Mouse (Mus musculus): Measurements from ENCODE around the gene Hsd17b14. TPM values are rescaled to one million over a fixed set of nuclear protein-coding genes. Genes with fewer than 3 reads are reported as not detected.
A peak's percentile ranks its signal among the peaks of the same experiment; 100 is the strongest.

Hsd17b14 gene
- polyA plus RNA-seq, 1 experiment from 2014 or later = not detected

- ATAC-seq (ENCODE audit: low FRiP score, low TSS enrichment) = no peak
- H3K27me3 ChIP-seq (ENCODE audit: control insufficient read depth, insufficient read depth, low read length) = no peaks in the 10 kb centered on the region
- peak overlapping the region; percentile 74 for H3K4me2 ChIP-seq (ENCODE audit: low read length)
- H3K4me3 ChIP-seq (replicated peaks; ENCODE audit: low read depth, low read length) = peak overlapping the region; percentile 43
- whole genome bisulfite sequencing = 79% methylated on average over 10 of the region's 10 CpGs
- H3K9ac ChIP-seq (replicated peaks; ENCODE audit: low read length) = peak overlapping the region; percentile 42; the same call in 1 of the 2 replicates
- no peak for DNase-seq
- H3K36me3 ChIP-seq (ENCODE audit: control insufficient read depth, insufficient read depth, low read length) = no peaks in the 10 kb centered on the region
- H3K9me3 ChIP-seq (ENCODE audit: control insufficient read depth, low read length) = no peaks in the 10 kb centered on the region
- peak overlapping the region; percentile 64 for H3K27ac ChIP-seq (replicated peaks; ENCODE audit: low read depth, low read length)
- peaks cover 17% of the 10 kb centered on the region for H3K4me1 ChIP-seq (ENCODE audit: control insufficient read depth, insufficient read depth, low read length)
Observed at GRCm38 (mm10) chr7:45568601-45569473, 14.1 kb downstream of the Hsd17b14 start.

- peak; percentile 85 for DNase-seq
- 3% methylated on average over 42 of the region's 42 CpGs for WGBS
- Histone ChIP-seq H3K36me3 (ENCODE audit: control insufficient read depth, insufficient read depth, low read length) (no peaks in the 10 kb centered on the region), H3K27ac (replicated peaks; ENCODE audit: low read depth, low read length) (peak within 1 kb of the TSS; percentile 89), H3K4me3 (replicated peaks; ENCODE audit: low read depth, low read length) (peak within 1 kb of the TSS; percentile 65), H3K9me3 (ENCODE audit: control insufficient read depth, low read length) (no peaks in the 10 kb centered on the region), H3K27me3 (ENCODE audit: control insufficient read depth, insufficient read depth, low read length) (no peaks in the 10 kb centered on the region), H3K4me2 (ENCODE audit: low read length) (peak within 1 kb of the TSS; percentile 68), H3K4me1 (ENCODE audit: control insufficient read depth, insufficient read depth, low read length) (peaks cover 17% of the 10 kb centered on the region), H3K9ac (replicated peaks; ENCODE audit: low read length) (peak within 1 kb of the TSS; percentile 85)
- ATAC-seq (ENCODE audit: low FRiP score, low TSS enrichment) = peak; percentile 76
Observed at GRCm38 (mm10) chr7:45570103-45570741, 15.5 kb downstream of the Hsd17b14 start, which contains the start of gene Bcat2. Gene Bcat2, plus strand, starts transcription at chr7:45570153.

GRCm38 (mm10) chr7:45571966-45572365 lies 17.3 kb downstream of the Hsd17b14 start:
- 65% methylated on average over 1 of the region's 1 CpGs for WGBS
- no peak overlapping the region for H3K4me3 ChIP-seq (replicated peaks; ENCODE audit: low read depth, low read length)
- H3K9ac ChIP-seq (replicated peaks; ENCODE audit: low read length) = no peak overlapping the region; the same call in 1 of the 2 replicates
- H3K4me2 ChIP-seq (ENCODE audit: low read length) = no peak overlapping the region
- H3K4me1 ChIP-seq (ENCODE audit: control insufficient read depth, insufficient read depth, low read length) = peaks cover 17% of the 10 kb centered on the region
- no peaks in the 10 kb centered on the region for H3K27me3 ChIP-seq (ENCODE audit: control insufficient read depth, insufficient read depth, low read length)
- H3K9me3 ChIP-seq (ENCODE audit: control insufficient read depth, low read length) = no peaks in the 10 kb centered on the region
- DNase-seq (no peak), ATAC-seq (ENCODE audit: low FRiP score, low TSS enrichment) (no peak)
- H3K36me3 ChIP-seq (ENCODE audit: control insufficient read depth, insufficient read depth, low read length) = peaks cover 11% of the 10 kb centered on the region
- no peak overlapping the region for H3K27ac ChIP-seq (replicated peaks; ENCODE audit: low read depth, low read length)

GRCm38 (mm10) chr7:45573954-45574353 lies 19.3 kb downstream of the Hsd17b14 start:
- Histone ChIP-seq H3K9ac (replicated peaks; ENCODE audit: low read length) (no peak overlapping the region), H3K4me1 (ENCODE audit: control insufficient read depth, insufficient read depth, low read length) (peaks cover 12% of the 10 kb centered on the region), H3K27me3 (ENCODE audit: control insufficient read depth, insufficient read depth, low read length) (no peaks in the 10 kb centered on the region), H3K4me3 (replicated peaks; ENCODE audit: low read depth, low read length) (no peak overlapping the region), H3K4me2 (ENCODE audit: low read length) (no peak overlapping the region), H3K27ac (replicated peaks; ENCODE audit: low read depth, low read length) (no peak overlapping the region), H3K36me3 (ENCODE audit: control insufficient read depth, insufficient read depth, low read length) (peaks cover 12% of the 10 kb centered on the region), H3K9me3 (ENCODE audit: control insufficient read depth, low read length) (no peaks in the 10 kb centered on the region)
- DNase-seq (no peak), ATAC-seq (ENCODE audit: low FRiP score, low TSS enrichment) (no peak)
- 83% methylated on average over 8 of the region's 8 CpGs for WGBS

DNA sequence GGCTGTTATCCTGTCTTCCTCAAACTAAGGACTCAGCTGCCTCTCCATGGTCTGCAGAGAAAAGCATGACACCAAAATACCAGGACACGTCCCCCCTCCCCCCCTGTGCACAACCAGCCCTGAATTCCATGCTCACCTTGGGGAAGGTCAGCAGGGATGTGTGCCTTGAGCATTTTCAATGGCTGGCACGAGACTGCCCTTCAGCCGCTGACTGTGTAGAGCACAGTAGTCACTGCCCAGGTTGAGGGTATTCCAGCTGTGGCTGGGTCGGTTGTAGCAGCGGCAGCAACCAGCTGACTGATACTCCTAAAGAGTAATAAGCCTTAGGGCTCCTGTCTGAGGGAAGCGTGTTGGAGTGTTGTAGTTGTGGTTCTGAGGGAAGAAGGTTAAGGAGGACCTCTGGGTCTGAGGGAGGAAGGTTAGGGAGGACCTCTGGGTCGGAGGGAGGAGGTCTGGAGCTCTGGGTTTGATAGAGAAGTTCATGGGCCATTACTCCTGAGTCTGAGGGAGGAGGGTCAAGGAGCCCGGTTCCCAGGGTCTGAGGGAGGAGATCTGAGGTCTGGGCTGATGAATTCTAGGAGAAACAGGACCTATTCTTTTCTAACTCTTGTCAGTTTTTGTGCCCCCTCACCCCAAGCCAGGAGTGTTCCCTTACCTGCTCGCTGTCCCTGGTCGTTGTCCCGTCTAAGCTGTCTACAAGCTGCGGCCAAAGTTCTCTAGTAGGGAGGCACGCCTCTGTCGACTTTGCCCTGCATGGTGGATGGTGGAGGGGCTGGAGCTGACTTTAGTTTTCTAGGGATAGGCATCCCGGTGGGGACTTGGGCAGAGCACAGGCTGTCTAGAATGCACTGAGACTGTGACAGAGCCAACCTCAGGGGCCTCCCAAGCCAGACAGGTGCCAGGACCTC lies 20.0 kb downstream of the Hsd17b14 start:
- Histone ChIP-seq H3K9me3 (ENCODE audit: control insufficient read depth, low read length) (no peaks in the 10 kb centered on the region), H3K9ac (replicated peaks; ENCODE audit: low read length) (no peak overlapping the region), H3K4me3 (replicated peaks; ENCODE audit: low read depth, low read length) (no peak overlapping the region), H3K27ac (replicated peaks; ENCODE audit: low read depth, low read length) (no peak overlapping the region), H3K36me3 (ENCODE audit: control insufficient read depth, insufficient read depth, low read length) (peaks cover 12% of the 10 kb centered on the region), H3K27me3 (ENCODE audit: control insufficient read depth, insufficient read depth, low read length) (no peaks in the 10 kb centered on the region), H3K4me1 (ENCODE audit: control insufficient read depth, insufficient read depth, low read length) (peaks cover 12% of the 10 kb centered on the region), H3K4me2 (ENCODE audit: low read length) (no peak overlapping the region)
- ATAC-seq (ENCODE audit: low FRiP score, low TSS enrichment) (no peak), DNase-seq (no peak)
- WGBS = 85% methylated on average over 15 of the region's 15 CpGs

DNA sequence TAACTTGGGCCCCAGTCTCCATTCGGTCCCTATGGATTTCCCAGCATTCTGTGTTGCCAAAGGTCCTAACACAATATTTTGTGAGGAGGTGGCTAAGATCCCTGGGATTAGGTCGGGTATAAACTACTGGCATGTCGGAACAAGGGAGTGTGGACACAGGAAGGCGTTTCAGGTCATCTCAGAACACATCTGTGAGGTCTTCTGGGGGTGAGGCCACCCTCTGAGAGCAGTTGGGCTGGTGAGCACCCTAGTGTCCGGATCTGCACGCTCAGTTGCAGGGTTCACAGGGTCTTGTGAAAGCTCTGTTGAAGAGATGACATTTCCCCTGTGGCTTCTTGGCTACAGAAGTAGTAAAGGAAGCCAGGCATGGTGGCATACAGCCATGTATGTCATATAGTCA lies 31.2 kb downstream of the Hsd17b14 start:
- Histone ChIP-seq H3K4me3 (replicated peaks; ENCODE audit: low read depth, low read length) (no peak overlapping the region), H3K4me1 (ENCODE audit: control insufficient read depth, insufficient read depth, low read length) (no peaks in the 10 kb centered on the region), H3K9me3 (ENCODE audit: control insufficient read depth, low read length) (no peaks in the 10 kb centered on the region), H3K9ac (replicated peaks; ENCODE audit: low read length) (no peak overlapping the region), H3K4me2 (ENCODE audit: low read length) (no peak overlapping the region), H3K27me3 (ENCODE audit: control insufficient read depth, insufficient read depth, low read length) (no peaks in the 10 kb centered on the region), H3K36me3 (ENCODE audit: control insufficient read depth, insufficient read depth, low read length) (peaks cover 20% of the 10 kb centered on the region; the same call in 1 of the 2 replicates), H3K27ac (replicated peaks; ENCODE audit: low read depth, low read length) (no peak overlapping the region)
- DNase-seq (no peak), ATAC-seq (ENCODE audit: low FRiP score, low TSS enrichment) (no peak)
- 92% methylated on average over 6 of the region's 6 CpGs for WGBS

DNA sequence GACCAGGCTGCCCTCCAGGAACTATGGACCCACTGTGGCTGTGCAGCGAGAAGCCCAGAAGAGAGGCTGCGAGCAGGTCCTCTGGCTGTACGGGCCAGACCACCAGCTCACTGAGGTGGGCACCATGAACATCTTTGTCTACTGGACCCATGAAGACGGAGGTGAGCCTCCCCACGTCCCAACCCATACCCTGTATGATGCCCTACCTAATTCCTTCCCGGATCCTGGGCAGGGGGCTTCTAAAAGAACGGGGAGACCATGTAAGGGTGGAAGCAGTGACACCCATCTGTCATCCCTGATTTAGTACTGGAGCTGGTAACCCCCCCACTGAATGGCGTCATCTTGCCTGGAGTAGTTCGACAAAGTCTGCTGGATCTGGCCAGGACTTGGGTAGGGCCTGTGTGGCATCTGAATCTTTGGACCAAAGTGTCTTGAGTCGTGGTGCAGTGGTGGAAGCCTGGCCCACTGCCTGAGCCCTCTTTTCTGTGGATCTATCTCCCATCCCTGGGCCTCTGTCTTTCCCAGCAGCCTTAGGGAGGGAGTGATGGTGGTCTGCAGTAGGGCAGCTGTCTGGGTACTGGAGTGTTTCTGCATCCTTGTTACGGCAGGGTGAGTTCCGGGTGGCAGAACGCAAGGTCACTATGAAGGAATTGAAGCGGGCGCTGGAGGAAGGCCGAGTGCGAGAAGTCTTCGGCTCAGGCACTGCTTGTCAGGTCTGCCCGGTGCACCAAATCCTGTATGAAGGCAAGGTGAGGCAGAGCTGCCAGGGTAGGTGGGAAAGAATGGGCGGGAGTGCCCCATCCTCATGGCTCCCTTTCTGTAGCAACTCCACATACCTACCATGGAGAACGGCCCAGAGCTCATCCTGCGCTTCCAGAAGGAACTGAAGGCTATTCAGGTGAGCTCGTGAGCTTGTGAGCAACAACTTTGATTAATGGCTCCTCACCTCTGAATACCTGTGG lies 33.2 kb downstream of the Hsd17b14 start:
- ATAC-seq (ENCODE audit: low FRiP score, low TSS enrichment) = no peak
- Histone ChIP-seq H3K4me1 (ENCODE audit: control insufficient read depth, insufficient read depth, low read length) (no peaks in the 10 kb centered on the region), H3K27ac (replicated peaks; ENCODE audit: low read depth, low read length) (no peak overlapping the region), H3K27me3 (ENCODE audit: control insufficient read depth, insufficient read depth, low read length) (no peaks in the 10 kb centered on the region), H3K36me3 (ENCODE audit: control insufficient read depth, insufficient read depth, low read length) (peaks cover 16% of the 10 kb centered on the region; the same call in 1 of the 2 replicates), H3K4me2 (ENCODE audit: low read length) (peak overlapping the region; percentile 59; the same call in 1 of the 2 replicates), H3K4me3 (replicated peaks; ENCODE audit: low read depth, low read length) (no peak overlapping the region), H3K9ac (replicated peaks; ENCODE audit: low read length) (no peak overlapping the region), H3K9me3 (ENCODE audit: control insufficient read depth, low read length) (no peaks in the 10 kb centered on the region)
- DNase-seq = no peak
- WGBS = 96% methylated on average over 23 of the region's 23 CpGs

All from midbrain, embryonic 14.5 days (tissue).